Mouse (Mus musculus): ENCODE measurements around the gene Tmem132c.

Tmem132c gene

GRCm38 (mm10) chr5:127595676-127596075 is 354.1 kb downstream of the Tmem132c start:
- in situ Hi-C loops (cut with MboI, MseI): no loop called here

- in situ Hi-C loops (cut with MboI, MseI): no loop called here
Measured at GRCm38 (mm10) chr5:127596862-127597261, 355.3 kb downstream of the Tmem132c start.

DNA sequence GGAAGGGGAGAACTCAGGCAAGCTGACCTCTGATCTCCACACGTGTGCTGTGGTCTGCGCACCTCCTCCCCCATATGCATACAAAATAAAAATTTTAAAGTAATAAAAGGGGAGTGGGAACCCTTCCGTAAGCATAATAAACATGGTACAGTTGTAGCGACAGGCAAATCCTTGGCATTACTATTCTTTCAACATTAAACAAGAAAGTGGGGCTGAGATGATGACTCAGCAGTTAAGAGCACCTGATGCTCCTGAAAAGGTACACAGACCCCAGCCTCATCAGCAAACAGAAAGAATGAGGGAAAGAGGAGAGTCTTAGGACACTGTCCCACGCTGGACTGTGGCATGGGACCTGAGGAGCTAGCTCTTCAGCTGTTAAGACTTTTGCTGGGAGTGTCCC is 361.4 kb downstream of the Tmem132c start:
- in situ Hi-C loops (cut with MboI, MseI): no loop called here

- in situ Hi-C loops (cut with MboI, MseI): no loop called here
Measured at GRCm38 (mm10) chr5:127607507-127607906, 365.9 kb downstream of the Tmem132c start.

- in situ Hi-C loops (cut with MboI, MseI): no loop called here
Measured at GRCm38 (mm10) chr5:127609191-127609714, 367.6 kb downstream of the Tmem132c start.

GRCm38 (mm10) chr5:127610787-127611509 is 369.3 kb downstream of the Tmem132c start:
- in situ Hi-C loops (cut with MboI, MseI): loop anchor here (10.0 kb wide), 1 partner anchor 1404 kb away; no protein-coding TSS in a partner anchor

DNA sequence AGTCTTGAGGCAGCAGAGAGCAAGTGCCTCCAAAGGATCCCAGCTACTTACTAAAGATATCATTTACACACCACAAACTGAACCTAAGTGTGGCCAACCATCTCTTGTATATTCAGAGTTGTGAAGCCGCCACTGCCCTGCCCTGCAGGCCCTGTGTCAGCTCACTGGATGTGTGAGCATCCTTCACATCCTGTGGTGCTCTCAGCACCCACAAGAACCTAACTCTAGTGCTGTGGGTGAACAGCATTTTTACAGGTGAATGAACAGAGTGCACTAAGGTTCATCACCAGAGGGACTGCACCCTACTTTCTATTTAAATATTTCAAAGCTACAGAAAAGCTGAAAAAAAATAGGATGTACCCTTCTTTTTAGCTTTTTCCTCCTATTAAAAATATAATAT is 370.3 kb downstream of the Tmem132c start:
- in situ Hi-C loops (cut with MboI, MseI): loop anchor here (10.0 kb wide), 1 partner anchor 1403 kb away; no protein-coding TSS in a partner anchor

DNA sequence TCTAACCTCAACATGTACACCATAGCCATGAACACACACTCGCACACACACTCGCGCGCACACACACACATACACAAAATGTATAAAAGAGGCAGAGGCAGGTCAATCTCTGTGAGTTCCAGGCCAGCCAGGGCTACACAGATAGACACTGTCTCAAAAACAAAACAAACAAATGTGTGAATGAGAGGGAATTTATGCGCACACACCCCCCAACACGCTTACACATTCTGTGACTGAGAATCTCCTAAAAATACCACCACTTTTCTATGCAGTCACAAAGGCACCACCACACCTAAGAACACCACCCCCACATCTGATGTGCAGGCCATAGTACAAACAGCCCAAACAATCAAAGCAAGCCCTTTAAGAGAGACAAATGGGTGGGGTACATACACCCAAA is 370.8 kb downstream of the Tmem132c start:
- in situ Hi-C loops (cut with MboI, MseI): loop anchor here (10.0 kb wide), 1 partner anchor 1402 kb away; no protein-coding TSS in a partner anchor

All from regulatory T cell (primary cell).